Mouse (Mus musculus): ENCODE measurements at regions not wholly inside any gene's neighbourhood (a gene's known extent, or its start where the extent isn't known, plus 50 kb on each side); places are given as distances from the start of the nearest gene placed in this dataset.
"Not testable (repeated sequence)": the region's sequence is repeated elsewhere in the genome, so short reads cannot be mapped to it uniquely, and the experiment has no call there.

- TF ChIP-seq CTCF (IDR thresholded peaks at IDR 0.05; ENCODE audit: low read depth); EP300 (optimal IDR thresholded peaks at IDR 0.05): not testable (repeated sequence)
Observed at GRCm38 (mm10) chr12:23023556-23023955, 756.5 kb downstream of the Gm10330 start.
